Mouse (Mus musculus) ovary, adult 2 months (tissue): ENCODE measurements around the gene Olfr1179. TPM values are rescaled to one million over a fixed set of nuclear protein-coding genes. Genes with fewer than 3 reads are reported as not detected.

Experiments used
- polyA plus RNA-seq: library from polyadenylated mRNA; depleted of rRNA; stranded (reverse); fragments of >200 nt; gene quantifications from 2 replicates; pipeline ENCODE4 v1.2.3, GENCODE M21; 2012; rRNA removed

The Olfr1179 gene
- polyA plus RNA-seq: not detected in 2 replicates

DNA sequence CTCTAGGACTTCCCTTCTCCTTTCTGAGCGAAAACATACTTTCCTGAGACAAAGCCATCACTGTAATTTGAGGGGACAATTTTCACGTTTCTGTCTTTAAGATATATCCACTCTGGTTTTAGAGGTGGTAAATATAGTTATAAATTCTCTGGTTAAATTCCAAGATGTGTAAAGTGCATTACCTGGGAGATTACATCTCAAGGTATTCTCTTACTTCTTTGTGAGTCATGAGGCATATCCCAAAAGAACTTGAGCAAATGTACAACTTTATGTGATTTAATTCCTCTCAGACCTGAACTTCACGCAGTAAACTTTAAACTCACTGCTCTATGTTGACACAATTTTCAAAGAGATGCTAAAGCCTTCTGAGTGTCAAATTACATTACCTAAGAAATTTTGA is at the start of gene Olfr1179:
Gene Olfr1179, minus strand, starts transcription at position 101 of the 400 bp plus-strand sequence.

DNA sequence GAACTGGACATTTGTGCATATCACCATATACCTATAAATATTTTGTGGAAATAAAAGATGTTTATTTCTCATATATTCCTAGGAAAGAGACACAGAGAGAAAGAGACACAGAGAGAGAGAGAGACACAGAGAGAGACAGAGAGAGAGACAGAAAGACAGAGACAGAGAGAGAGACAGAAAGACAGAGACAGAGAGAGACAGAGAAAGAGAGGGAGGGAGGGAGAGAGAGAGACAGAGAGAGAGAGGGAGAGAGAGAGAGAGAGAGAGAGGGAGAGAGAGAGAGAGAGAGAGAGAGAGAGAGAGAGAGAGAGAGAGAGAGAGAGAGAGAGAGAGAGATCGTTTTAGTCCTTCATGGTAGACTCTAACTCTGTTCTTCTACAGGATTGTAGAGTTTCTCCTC is 48.3 kb upstream of the Olfr1179 start, which contains the start of gene Olfr1183:
Gene Olfr1183, plus strand, starts transcription at position 301 of the 400 bp plus-strand sequence.

DNA sequence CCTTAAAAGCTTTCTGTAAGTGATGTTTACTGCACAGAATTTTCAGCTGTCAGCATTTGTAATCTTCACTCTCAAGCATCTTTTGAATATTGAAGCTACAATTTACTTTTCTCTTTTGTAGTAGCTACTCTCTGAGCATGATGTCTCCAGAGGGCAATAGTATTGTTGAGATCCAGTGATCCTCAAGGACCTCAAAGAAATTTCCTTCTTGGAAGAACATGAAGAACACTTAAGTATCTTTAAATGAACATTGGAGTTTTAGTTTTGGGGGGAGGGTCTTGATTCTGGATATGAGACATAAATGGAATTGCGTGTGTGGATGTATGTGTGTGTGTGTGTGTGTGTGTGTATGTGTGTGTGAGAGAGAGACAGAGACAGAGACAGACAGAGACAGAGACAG is 42.8 kb upstream of the Olfr1179 start, which contains the start of gene Gm13757:
Gene Gm13757, minus strand, starts transcription at position 101 of the 400 bp plus-strand sequence.

DNA sequence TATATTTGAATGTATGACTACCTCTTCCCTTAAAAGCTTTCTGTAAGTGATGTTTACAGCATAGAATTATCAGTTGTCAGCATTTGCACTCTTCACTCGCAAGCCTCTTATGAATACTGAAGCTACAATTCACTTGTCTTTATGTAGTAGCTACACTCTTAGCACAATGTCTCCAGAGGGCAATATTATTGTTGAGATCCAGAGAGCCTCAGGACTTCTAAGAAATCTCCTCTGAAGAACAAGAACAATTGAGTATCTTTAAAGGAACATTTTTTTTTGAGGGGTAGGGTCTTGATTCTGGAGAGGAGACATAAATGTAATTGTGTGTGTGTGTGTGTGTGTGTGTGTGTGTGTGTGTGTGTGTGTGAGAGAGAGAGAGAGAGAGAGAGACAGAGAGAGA is 19.8 kb upstream of the Olfr1179 start, which contains the start of gene Olfr1181:
Gene Olfr1181, minus strand, starts transcription at position 101 of the 400 bp plus-strand sequence.

DNA sequence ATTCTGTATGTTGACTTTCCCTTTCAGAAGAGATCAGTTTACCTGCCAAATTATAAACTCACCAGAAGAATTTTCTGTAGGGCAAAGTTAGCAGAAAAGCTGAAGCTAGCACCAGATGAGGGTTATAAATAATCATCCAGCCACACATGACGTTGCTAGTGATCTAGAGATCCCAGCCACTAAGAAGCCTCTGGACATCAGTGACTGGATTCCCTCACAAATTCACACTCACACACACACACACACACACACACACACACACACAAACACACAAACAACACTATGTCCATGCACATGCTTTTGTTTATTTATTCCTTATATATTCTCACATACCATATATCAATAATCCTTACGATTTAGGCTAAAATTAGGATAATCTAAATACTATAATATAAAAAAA is 12.8 kb upstream of the Olfr1179 start, which contains the start of gene Olfr1180:
Gene Olfr1180, minus strand, starts transcription at position 101 of the 400 bp plus-strand sequence.

DNA sequence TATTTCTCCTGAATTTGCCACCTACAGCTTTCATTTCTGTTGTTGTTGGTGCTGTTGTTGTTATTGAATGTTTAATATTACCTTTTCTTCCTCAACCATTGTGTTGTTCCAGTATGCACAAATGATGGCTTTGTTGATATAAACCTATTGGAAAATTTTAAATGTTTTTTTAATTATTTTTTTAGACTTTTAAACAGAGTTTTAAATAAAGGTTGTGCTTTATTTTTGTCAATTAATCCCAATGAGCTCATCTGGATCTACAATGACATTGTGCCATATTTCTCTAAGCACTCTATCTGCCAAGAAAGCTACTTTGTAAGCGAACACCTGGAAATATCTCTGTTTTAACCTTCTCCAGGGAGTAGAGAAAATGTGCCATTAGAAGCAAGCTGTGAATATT is 19.5 kb downstream of the Olfr1179 start, which contains the start of gene Olfr1178:
Gene Olfr1178, plus strand, starts transcription at position 301 of the 400 bp plus-strand sequence.

Other genes with a start within 250 kb of the Olfr1179 start
- gene Olfr1168, start 224.6 kb downstream of the Olfr1179 start, polyA plus RNA-seq: not detected in 2 replicates
- gene Olfr1170, start 178.1 kb downstream of the Olfr1179 start, polyA plus RNA-seq: not detected in 2 replicates
- not detected in 2 replicates for gene Olfr1173, start 126.6 kb downstream of the Olfr1179 start, polyA plus RNA-seq
- not detected in 2 replicates for gene Olfr1174-ps, start 91.3 kb downstream of the Olfr1179 start, polyA plus RNA-seq
- gene Olfr1175-ps, start 79.2 kb downstream of the Olfr1179 start, polyA plus RNA-seq: not detected in 2 replicates
- not detected in 2 replicates for gene Olfr1176, start 69.7 kb downstream of the Olfr1179 start, polyA plus RNA-seq
- gene Olfr1177-ps, start 60.0 kb downstream of the Olfr1179 start, polyA plus RNA-seq: not detected in 2 replicates
- not detected in 2 replicates for gene Olfr1178, start 19.4 kb downstream of the Olfr1179 start, polyA plus RNA-seq
- gene Olfr1180, start 12.7 kb upstream of the Olfr1179 start, polyA plus RNA-seq: not detected in 2 replicates
- not detected in 2 replicates for gene Olfr1181, start 19.7 kb upstream of the Olfr1179 start, polyA plus RNA-seq
- gene Gm13757, start 42.7 kb upstream of the Olfr1179 start, polyA plus RNA-seq: not detected in 2 replicates
- gene Olfr1183, start 48.4 kb upstream of the Olfr1179 start, polyA plus RNA-seq: not detected in 2 replicates
- gene Olfr1184, start 77.1 kb upstream of the Olfr1179 start, polyA plus RNA-seq: not detected in 2 replicates
- not detected in 2 replicates for gene Olfr1185-ps1, start 86.9 kb upstream of the Olfr1179 start, polyA plus RNA-seq
- gene Olfr1186, start 112.1 kb upstream of the Olfr1179 start, polyA plus RNA-seq: not detected in 2 replicates
- not detected in 2 replicates for gene Olfr1188, start 150.5 kb upstream of the Olfr1179 start, polyA plus RNA-seq
- gene Olfr1189, start 180.0 kb upstream of the Olfr1179 start, polyA plus RNA-seq: not detected in 2 replicates
- gene Olfr1191-ps1, start 234.1 kb upstream of the Olfr1179 start, polyA plus RNA-seq: not detected in 2 replicates
- gene Olfr1192-ps1, start 242.1 kb upstream of the Olfr1179 start, polyA plus RNA-seq: not detected in 2 replicates